Mouse (Mus musculus) myocyte (in vitro differentiated cells): Measurements from ENCODE around the gene Adgrl2. TPM values are rescaled to one million over a fixed set of nuclear protein-coding genes. Genes with fewer than 3 reads are reported as not detected.

Experiments
- H3K27me3 ChIP-seq: one replicate; pipeline ENCODE4 v1.6.1; 2011; ENCODE audit not compliant: control insufficient read depth, insufficient read depth, insufficient read length
- H3K36me3 ChIP-seq: one replicate; pipeline ENCODE4 v1.6.1; 2011; ENCODE audit not compliant: control insufficient read depth, insufficient read depth
- H3K4me2 ChIP-seq: one replicate; pipeline ENCODE4 v1.6.1; 2011; ENCODE audit warnings: low read depth, control low read depth
- H3K4me3 ChIP-seq: one replicate; pipeline ENCODE4 v1.5.1; 2011; ENCODE audit warnings: mild to moderate bottlenecking, control low read depth, moderate library complexity
- H3K79me2 ChIP-seq: one replicate; pipeline ENCODE4 v1.6.1; 2011; ENCODE audit not compliant: control insufficient read depth, insufficient read depth
- H3ac ChIP-seq: one replicate; pipeline ENCODE4 v1.6.1; 2011; ENCODE audit not compliant: control insufficient read depth, insufficient read length
- CEBPB ChIP-seq: IDR thresholded peaks from 2 replicates; pipeline ENCODE4 v1.6.1; 2011; ENCODE audit warnings: mild to moderate bottlenecking, moderate library complexity; ENCODE audit not compliant: poor library complexity, insufficient read depth, severe bottlenecking
- E2F4 ChIP-seq: IDR thresholded peaks from one replicate; pipeline ENCODE4 v1.6.1; 2011; ENCODE audit warnings: mild to moderate bottlenecking, control low read depth, moderate library complexity; ENCODE audit not compliant: insufficient read depth
- MAX ChIP-seq: IDR thresholded peaks from one replicate; pipeline ENCODE4 v1.6.1; 2011; ENCODE audit warnings: low read depth, mild to moderate bottlenecking, control low read depth
- MYOD1 ChIP-seq, 3 experiments: IDR thresholded peaks; one replicate each; pipeline ENCODE4 v1.6.1; 2011; ENCODE audit warnings: control low read depth in 2 of 3, low read depth in 2 of 3, mild to moderate bottlenecking in 2 of 3, moderate library complexity in 1 of 3; ENCODE audit not compliant: insufficient read length in 2 of 3, control insufficient read depth in 1 of 3
- MYOG ChIP-seq, 3 experiments: IDR thresholded peaks; one replicate each; pipeline ENCODE4 v1.6.1; 2011; ENCODE audit warnings: control low read depth in 2 of 3, low read depth in 2 of 3, mild to moderate bottlenecking in 2 of 3; ENCODE audit not compliant: insufficient read length in 2 of 3, control insufficient read depth in 1 of 3, insufficient read depth in 1 of 3
- POLR2A ChIP-seq: IDR thresholded peaks from one replicate; pipeline ENCODE4 v1.6.1; 2011; ENCODE audit warnings: low read depth, mild to moderate bottlenecking, control low read depth, moderate library complexity; ENCODE audit not compliant: insufficient read length
- POLR2AphosphoS2 ChIP-seq: IDR thresholded peaks from one replicate; pipeline ENCODE4 v1.6.1; 2011; ENCODE audit warnings: low read depth, control low read depth; ENCODE audit not compliant: insufficient read length
- REST ChIP-seq: IDR thresholded peaks from one replicate; pipeline ENCODE4 v1.6.1; 2011; ENCODE audit warnings: mild to moderate bottlenecking, control low read depth, moderate library complexity; ENCODE audit not compliant: insufficient read depth, insufficient read length
- SRF ChIP-seq: IDR thresholded peaks from one replicate; pipeline ENCODE4 v1.6.1; 2011; ENCODE audit warnings: low read depth; ENCODE audit not compliant: control insufficient read depth, insufficient read length
- TCF12 ChIP-seq: IDR thresholded peaks from one replicate; pipeline ENCODE4 v1.6.1; 2011; ENCODE audit warnings: mild to moderate bottlenecking, control low read depth; ENCODE audit not compliant: poor library complexity, insufficient read depth, severe bottlenecking
- TCF3 ChIP-seq: IDR thresholded peaks from one replicate; pipeline ENCODE4 v1.6.1; 2011; ENCODE audit warnings: low read depth, control low read depth; ENCODE audit not compliant: insufficient read length
- USF1 ChIP-seq: IDR thresholded peaks from one replicate; pipeline ENCODE4 v1.6.1; 2011; ENCODE audit warnings: low read depth, mild to moderate bottlenecking, control low read depth, moderate library complexity
- polyA plus RNA-seq: library from polyadenylated mRNA; unstranded; fragments of >200 nt; fragmentation: generic; extraction: Trizol; gene quantifications from one replicate; pipeline ENCODE4 v1.2.1, GENCODE M21; 2012; ENCODE audit warnings: missing spikeins

Adgrl2 gene
- polyA plus RNA-seq, 1 experiment, result 11.7 TPM

DNA sequence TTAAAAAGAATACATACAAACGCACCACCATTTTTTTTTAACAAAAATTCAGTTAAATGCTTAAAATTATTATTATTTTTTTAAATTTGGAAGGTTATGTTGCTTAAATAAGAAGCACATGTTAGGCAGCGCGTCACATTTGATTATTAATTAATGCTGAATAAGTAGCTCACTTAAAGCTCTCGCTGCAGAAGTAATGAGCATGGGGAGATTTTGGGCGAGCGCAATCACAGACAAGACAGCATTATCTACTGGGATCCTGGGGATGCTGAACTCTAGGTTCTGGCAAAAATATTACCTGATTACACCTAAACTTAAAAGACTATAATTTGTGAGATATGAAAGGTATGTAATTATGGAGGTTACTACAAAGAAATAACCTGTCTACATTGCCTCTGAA, 77.8 kb downstream of the Adgrl2 start:
- no peaks in the 10 kb centered on the region for H3K27me3 ChIP-seq
- TF ChIP-seq SRF (no peak), E2F4 (no peak), REST (no peak), TCF12 (no peak), CEBPB (no peak), USF1 (no peak), TCF3 (no peak), MYOD1 (IDR thresholded peaks at IDR 0.05; ENCODE audit: control insufficient read depth in 1 of 3, insufficient read length in 2 of 3, low read depth in 2 of 3) (no peak), POLR2A (no peak), MAX (no peak), MYOG (IDR thresholded peaks at IDR 0.05; ENCODE audit: control insufficient read depth in 1 of 3, insufficient read depth in 1 of 3, insufficient read length in 2 of 3, low read depth in 2 of 3) (no peak), POLR2AphosphoS2 (no peak)
- H3K4me2 ChIP-seq, result no peak overlapping the region
- H3K4me3 ChIP-seq, result no peak overlapping the region
- no peaks in the 10 kb centered on the region for H3K36me3 ChIP-seq
- H3K79me2 ChIP-seq, result peaks cover 35% of the 10 kb centered on the region
- H3ac ChIP-seq, result no peak overlapping the region

- H3K4me2 ChIP-seq, result no peak overlapping the region
- no peak overlapping the region for H3K4me3 ChIP-seq
- no peaks in the 10 kb centered on the region for H3K27me3 ChIP-seq
Measured at GRCm38 (mm10) chr3:148907873-148908272, 82.5 kb downstream of the Adgrl2 start.

GRCm38 (mm10) chr3:148907024-148907778, 83.2 kb downstream of the Adgrl2 start:
- Histone ChIP-seq H3K4me3 (no peak overlapping the region), H3K36me3 (no peaks in the 10 kb centered on the region), H3ac (no peak overlapping the region), H3K4me2 (no peak overlapping the region), H3K27me3 (no peaks in the 10 kb centered on the region), H3K79me2 (peaks cover 11% of the 10 kb centered on the region)
- TF ChIP-seq MYOD1 (IDR thresholded peaks at IDR 0.05; ENCODE audit: control insufficient read depth in 1 of 3, insufficient read length in 2 of 3, low read depth in 2 of 3) (no peak), POLR2A (no peak), MAX (no peak), POLR2AphosphoS2 (no peak), MYOG (IDR thresholded peaks at IDR 0.05; ENCODE audit: control insufficient read depth in 1 of 3, insufficient read depth in 1 of 3, insufficient read length in 2 of 3, low read depth in 2 of 3) (no peak), TCF12 (no peak), TCF3 (no peak), REST (no peak), USF1 (no peak), E2F4 (no peak), CEBPB (no peak), SRF (no peak)

More at GRCm38 (mm10) chr3:148907873-148908272, 82.5 kb downstream of the Adgrl2 start:
- no peak overlapping the region for H3ac ChIP-seq
- H3K36me3 ChIP-seq, result no peaks in the 10 kb centered on the region
- TF ChIP-seq POLR2A (no peak), E2F4 (no peak), MYOG (IDR thresholded peaks at IDR 0.05; ENCODE audit: control insufficient read depth in 1 of 3, insufficient read depth in 1 of 3, insufficient read length in 2 of 3, low read depth in 2 of 3) (no peak), MAX (no peak), REST (no peak), TCF3 (no peak), TCF12 (no peak), USF1 (no peak), SRF (no peak), CEBPB (no peak), MYOD1 (IDR thresholded peaks at IDR 0.05; ENCODE audit: control insufficient read depth in 1 of 3, insufficient read length in 2 of 3, low read depth in 2 of 3) (no peak), POLR2AphosphoS2 (no peak)
- peaks cover 11% of the 10 kb centered on the region for H3K79me2 ChIP-seq

DNA sequence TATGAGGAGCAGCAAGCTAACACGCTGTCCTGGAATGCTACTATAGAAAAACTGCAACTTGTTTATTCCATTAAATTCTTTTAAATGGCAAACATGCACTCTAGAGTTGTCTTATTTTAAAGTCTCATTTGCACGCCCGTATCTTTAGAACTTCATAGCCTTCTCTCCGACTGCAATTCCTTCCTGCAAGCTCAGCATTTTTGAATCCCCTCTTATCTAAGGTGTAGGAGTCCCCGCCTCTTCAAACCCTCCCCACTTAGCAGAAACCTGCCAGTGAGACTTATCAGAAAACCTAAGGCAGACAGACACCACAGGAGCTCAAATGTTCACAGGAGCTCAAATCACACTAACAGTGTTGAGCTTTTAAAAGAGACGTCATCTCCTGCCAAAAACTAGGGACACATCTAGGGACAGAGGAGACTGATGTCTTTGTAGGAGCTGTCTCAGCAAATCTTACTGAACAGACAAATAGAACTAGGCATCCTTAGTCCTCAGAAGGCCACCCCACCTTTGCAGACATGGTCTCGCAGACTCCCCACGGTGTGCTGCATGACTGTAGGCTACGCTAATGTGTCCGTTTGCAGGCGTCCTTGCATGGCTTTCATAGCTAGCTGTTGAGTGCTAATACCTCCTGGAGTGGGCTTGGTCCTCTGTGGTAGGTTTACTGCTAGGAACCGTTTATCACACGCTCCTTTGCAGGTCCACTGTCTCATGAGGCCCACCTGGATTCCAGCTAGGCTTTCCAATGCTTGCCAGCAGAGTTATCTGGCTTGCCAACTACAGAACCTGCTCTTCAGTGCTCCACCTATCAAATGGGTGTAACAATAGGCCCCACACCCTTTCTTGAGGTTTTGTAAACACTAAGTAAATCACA, 84.2 kb downstream of the Adgrl2 start:
- Histone ChIP-seq H3K27me3 (no peaks in the 10 kb centered on the region), H3K4me2 (no peak overlapping the region), H3K79me2 (peaks cover 14% of the 10 kb centered on the region), H3K4me3 (no peak overlapping the region), H3ac (no peak overlapping the region), H3K36me3 (no peaks in the 10 kb centered on the region)
- TF ChIP-seq SRF (no peak), TCF12 (no peak), E2F4 (no peak), POLR2A (no peak), MAX (no peak), TCF3 (no peak), MYOD1 (IDR thresholded peaks at IDR 0.05; ENCODE audit: control insufficient read depth in 1 of 3, insufficient read length in 2 of 3, low read depth in 2 of 3) (no peak)
